Mouse (Mus musculus) testis, adult 2 months (tissue): ENCODE data around the gene Prss41.

Source experiments
- CTCF ChIP-seq: fragments of 200-500 bp; IDR thresholded peaks from 2 replicates; pipeline ENCODE4 v1.5.1; 2012; ENCODE audit warnings: low read depth, mild to moderate bottlenecking, inconsistent platforms, low read length, moderate library complexity; ENCODE audit not compliant: control insufficient read depth, insufficient read depth, insufficient replicate concordance
- POLR2A ChIP-seq: fragments of 200-500 bp; IDR thresholded peaks from 2 replicates; pipeline ENCODE4 v1.6.1; 2012; ENCODE audit warnings: low read depth, mild to moderate bottlenecking, inconsistent platforms, low read length, moderate library complexity; ENCODE audit not compliant: control insufficient read depth

- TF ChIP-seq CTCF (no peak), POLR2A (no peak)
These were observed 21.9 kb downstream of the Prss41 start for GRCm38 (mm10) chr17:23822094-23822493.
